In genomic region chr6:126643341-126644055, GRCm38 (mm10) we compare ENCODE assay signal across 8 mouse cellular contexts. TPM values are rescaled to one million over a fixed set of nuclear protein-coding genes. Genes with fewer than 3 reads are reported as not detected.
DNase-seq lines count a peak whose midpoint lies in the region; ATAC-seq and TF ChIP-seq lines count a peak whose summit lies in the region.

No protein-coding gene starts in this region.

- H3K4me3 ChIP-seq in lung, embryonic 14.5 days (ENCODE audit: low read depth, low read length): peak overlapping the region; percentile 43
- peak overlapping the region; percentile 42 for H3K4me3 ChIP-seq in embryonic facial prominence, embryonic 11.5 days (ENCODE audit: low read depth, low read length)
- H3K4me3 ChIP-seq in hindbrain, embryonic 15.5 days: peak overlapping the region; percentile 60

- H3K27ac ChIP-seq in lung, embryonic 14.5 days (ENCODE audit: low read depth): no peak overlapping the region
- no peak overlapping the region for H3K27ac ChIP-seq in embryonic facial prominence, embryonic 11.5 days (replicated peaks; ENCODE audit: low read depth, low read length)
- H3K27ac ChIP-seq in hindbrain, embryonic 15.5 days (replicated peaks): no peak overlapping the region

- peak overlapping the region; percentile 83 for H3K4me2 ChIP-seq in lung, embryonic 14.5 days
- peak overlapping the region; percentile 97 for H3K4me2 ChIP-seq in embryonic facial prominence, embryonic 11.5 days (ENCODE audit: low read depth, low read length)
- H3K4me2 ChIP-seq in hindbrain, embryonic 15.5 days: peak overlapping the region; percentile 98

- no peak for ATAC-seq in lung, embryonic 14.5 days (ENCODE audit: insufficient read depth)
- ATAC-seq in embryonic facial prominence, embryonic 11.5 days (replicated peaks; ENCODE audit: insufficient number of reproducible peaks, low FRiP score, low TSS enrichment, low read depth): no peak
- ATAC-seq in hindbrain, embryonic 15.5 days (ENCODE audit: low FRiP score, low read depth): no peak

- no peak for TF ChIP-seq CTCF in lung, embryonic 14.5 days (IDR thresholded peaks at IDR 0.05; ENCODE audit: low read depth)

- H3K36me3 ChIP-seq in lung, embryonic 14.5 days (ENCODE audit: insufficient read depth): no peaks in the 10 kb centered on the region
- no peaks in the 10 kb centered on the region for H3K36me3 ChIP-seq in embryonic facial prominence, embryonic 11.5 days (replicated peaks; ENCODE audit: control insufficient read depth, insufficient read depth, low read depth, low read length)
- H3K36me3 ChIP-seq in hindbrain, embryonic 15.5 days: no peaks in the 10 kb centered on the region

- H3K9me3 ChIP-seq in lung, embryonic 14.5 days (ENCODE audit: low read depth, low read length): no peaks in the 10 kb centered on the region
- no peaks in the 10 kb centered on the region for H3K9me3 ChIP-seq in embryonic facial prominence, embryonic 11.5 days (replicated peaks; ENCODE audit: control insufficient read depth, low read length)
- no peaks in the 10 kb centered on the region for H3K9me3 ChIP-seq in hindbrain, embryonic 15.5 days

- no peak overlapping the region for H3K9ac ChIP-seq in lung, embryonic 14.5 days
- no peak overlapping the region; the same call in none of the 2 replicates for H3K9ac ChIP-seq in embryonic facial prominence, embryonic 11.5 days (replicated peaks; ENCODE audit: low read length)
- peak overlapping the region; percentile 53 for H3K9ac ChIP-seq in hindbrain, embryonic 15.5 days

- H3K27me3 ChIP-seq in lung, embryonic 14.5 days (ENCODE audit: insufficient read depth, low read length): peaks cover 72% of the 10 kb centered on the region
- H3K27me3 ChIP-seq in embryonic facial prominence, embryonic 11.5 days (ENCODE audit: control insufficient read depth, insufficient read depth, low read length): peaks cover 44% of the 10 kb centered on the region
- H3K27me3 ChIP-seq in hindbrain, embryonic 15.5 days: peaks cover 33% of the 10 kb centered on the region

- H3K4me1 ChIP-seq in lung, embryonic 14.5 days (ENCODE audit: insufficient read depth): peaks cover 13% of the 10 kb centered on the region; the same call in 1 of the 2 replicates
- peaks cover 6% of the 10 kb centered on the region for H3K4me1 ChIP-seq in embryonic facial prominence, embryonic 11.5 days (ENCODE audit: control insufficient read depth, insufficient read depth, low read length)
- peaks cover 37% of the 10 kb centered on the region for H3K4me1 ChIP-seq in hindbrain, embryonic 15.5 days (replicated peaks)

- intact Hi-C loops in gastrocnemius, postnatal 36 days (cut with DNase I): no loop called here

- 2% methylated on average over 25 of the region's 25 CpGs for WGBS in lung, embryonic 14.5 days
- under 1% methylated on average over 22 of the region's 25 CpGs for WGBS in embryonic facial prominence, embryonic 11.5 days
- WGBS in hindbrain, embryonic 15.5 days: under 1% methylated on average over 25 of the region's 25 CpGs

- no peak for DNase-seq in lung, embryonic 14.5 days
- DNase-seq in lung, postnatal 25 days (ENCODE audit: low spot score): no peak
- DNase-seq in embryonic facial prominence, embryonic 11.5 days (ENCODE audit: low spot score): peak; percentile 9
- DNase-seq in neural tube, embryonic 10.5 days (ENCODE audit: extremely low spot score, low spot score): peak; percentile 15
- DNase-seq in gastrocnemius, postnatal 36 days: no peak
- DNase-seq in gastrocnemius, postnatal 10 days: no peak
- no peak for DNase-seq in ovary, postnatal 10 days (ENCODE audit: low spot score)

RNA-seq across cellular contexts. Expression of gene Kcna1, which starts 2.7 kb away (rescaled TPM):
- polyA plus RNA-seq in lung, embryonic 14.5 days (2014; fragmentation: Nextera tagmentation; extraction: Ambion mirVana): 0.19 and 0.37 TPM in 2 replicates
- polyA plus RNA-seq in embryonic facial prominence, embryonic 11.5 days (2014; fragmentation: Nextera tagmentation; extraction: Ambion mirVana): 0.40 and 0.52 TPM in 2 replicates
- 3.2 and 3.8 TPM in 2 replicates for polyA plus RNA-seq in hindbrain, embryonic 15.5 days (2015; fragmentation: Nextera tagmentation; extraction: Ambion mirVana)
- total RNA-seq in gastrocnemius, postnatal 36 days (2021): 1 to 10 TPM; 1.7 to 2.6 TPM
- 1 to 10 TPM; 6.3 to 7.9 TPM for total RNA-seq in gastrocnemius, postnatal 10 days (2021)

Comparison
In these comparisons a context has a peak if more than half of its experiments do, and no peak if none do; other contexts are left out.
1. DNase-seq: peak in embryonic facial prominence, embryonic 11.5 days (single experiment) and neural tube, embryonic 10.5 days (single experiment); none in lung, embryonic 14.5 days (single experiment), lung, postnatal 25 days (single experiment), gastrocnemius, postnatal 36 days (0 of 2), gastrocnemius, postnatal 10 days (single experiment) and ovary, postnatal 10 days (single experiment).
2. Peak in every context shown above with its lines, with median percentiles within 50 percentile points of each other: H3K4me2 ChIP-seq and H3K4me3 ChIP-seq.